In the genomic region with DNA sequence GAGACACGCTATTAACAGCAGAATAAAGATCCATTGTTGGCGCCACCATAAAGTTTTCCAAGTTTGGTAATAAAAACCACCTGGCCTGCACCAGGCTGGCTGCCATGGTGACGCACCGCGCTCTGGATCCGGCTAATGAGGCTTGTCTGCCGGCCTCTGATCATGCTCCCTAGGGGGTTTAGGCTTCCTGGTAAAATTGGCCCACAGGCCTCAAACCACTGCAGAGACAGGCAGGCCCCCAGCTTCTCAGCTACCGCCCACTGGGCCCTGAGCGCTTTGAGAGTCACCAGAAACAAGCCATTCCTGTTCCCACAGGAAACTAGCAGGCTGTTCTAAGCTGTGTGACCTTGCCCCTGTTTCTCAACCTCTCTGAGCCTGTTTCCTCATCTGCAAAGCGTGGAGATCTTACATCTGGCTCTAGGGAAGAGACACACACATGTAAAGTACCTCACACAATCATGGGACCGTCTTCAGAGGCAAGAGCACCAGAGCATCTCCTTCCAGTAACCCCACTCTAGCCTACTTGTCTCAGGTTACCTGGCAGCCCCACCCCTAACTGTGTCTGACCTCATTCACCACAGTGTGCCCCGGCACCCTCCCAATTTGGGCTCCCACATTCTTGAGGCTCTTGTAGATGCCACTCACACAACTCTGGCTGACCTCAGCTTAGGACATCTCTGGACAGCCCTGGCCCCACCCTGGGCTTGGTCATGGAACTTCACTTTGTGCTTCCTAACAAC, we compare ENCODE assay signal across 8 mouse cellular contexts.
A peak's percentile ranks its signal among the peaks of the same experiment; 100 is the strongest.
DNase-seq lines count a peak whose midpoint lies in the region.

No protein-coding gene starts in this region.

- no peaks in the 10 kb centered on the region for H3K36me3 ChIP-seq in heart, embryonic 10.5 days
- H3K36me3 ChIP-seq in splenic B cell, adult 2 months (ENCODE audit: control insufficient read depth, insufficient read depth, low read length, poor library complexity, severe bottlenecking) = no peaks in the 10 kb centered on the region

- peaks cover 2% of the 10 kb centered on the region for H3K4me1 ChIP-seq in heart, embryonic 10.5 days

- peak; percentile 98 for DNase-seq in heart, adult 11 months
- DNase-seq in heart, embryonic 10.5 days (ENCODE audit: low spot score) = no peak
- peak; percentile 86 for DNase-seq in NIH3T3 (ENCODE audit: low read depth)
- DNase-seq in gastrocnemius, postnatal 14 days = peak; percentile 50
- peak; percentile 48 for DNase-seq in kidney, postnatal 14 days
- peak; percentile 38 for DNase-seq in splenic B cell, adult 2 months (ENCODE audit: low read depth, low spot score)
- DNase-seq in lung, postnatal 25 days (ENCODE audit: low spot score) = no peak
- DNase-seq in lung, postnatal 10 days = no peak

- intact Hi-C loops in gastrocnemius, postnatal 14 days (cut with DNase I; ENCODE audit: low total_unique reads) = no loop called here

- peaks cover 45% of the 10 kb centered on the region for H3K27me3 ChIP-seq in heart, embryonic 10.5 days (ENCODE audit: insufficient read depth, poor library complexity, severe bottlenecking)
- no peaks in the 10 kb centered on the region for H3K27me3 ChIP-seq in splenic B cell, adult 2 months (ENCODE audit: control insufficient read depth, insufficient read depth, low read length, poor library complexity, severe bottlenecking)

- 35% methylated on average over 12 of the region's 12 CpGs for WGBS in heart, embryonic 10.5 days

- H3K4me3 ChIP-seq in heart, embryonic 10.5 days = no peak overlapping the region

- no peak overlapping the region for H3K27ac ChIP-seq in heart, embryonic 10.5 days

- no peaks in the 10 kb centered on the region for H3K9me3 ChIP-seq in heart, embryonic 10.5 days

Comparison
In these comparisons a context has a peak if more than half of its experiments do, and no peak if none do; other contexts are left out.
1. DNase-seq: peak in heart, adult 11 months (single experiment), NIH3T3 (single experiment), gastrocnemius, postnatal 14 days (single experiment), kidney, postnatal 14 days (single experiment) and splenic B cell, adult 2 months (single experiment); none in heart, embryonic 10.5 days (single experiment), lung, postnatal 25 days (single experiment) and lung, postnatal 10 days (single experiment).